Mouse (Mus musculus): Measurements from ENCODE around the gene Gm13695. TPM values are rescaled to one million over a fixed set of nuclear protein-coding genes. Genes with fewer than 3 reads are reported as not detected.
A peak's percentile ranks its signal among the peaks of the same experiment; 100 is the strongest.
"Not testable (repeated sequence)": the region's sequence is repeated elsewhere in the genome, so short reads cannot be mapped to it uniquely, and the experiment has no call there.

The Gm13695 gene
- total and polyA plus RNA-seq, 2 experiments from 2014 or later: not detected

DNA sequence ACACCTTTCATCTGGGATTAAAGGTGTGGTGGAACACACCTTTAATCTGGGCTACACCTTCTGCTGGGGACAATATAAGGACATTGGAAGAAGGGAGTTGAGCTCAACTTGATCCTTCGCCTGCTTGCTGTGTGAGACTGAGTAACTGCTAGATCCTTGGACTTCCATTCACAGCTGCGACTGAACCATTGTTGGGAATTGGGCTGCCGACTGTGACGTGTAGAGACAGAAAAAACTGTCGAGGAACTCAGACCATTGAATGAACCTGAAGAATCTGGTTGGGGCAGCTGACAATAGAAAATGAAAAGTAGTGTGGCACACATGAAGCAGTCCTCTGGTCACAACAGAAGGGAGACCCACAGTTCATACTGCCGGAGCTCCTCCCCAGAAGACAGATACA, 11.5 kb downstream of the Gm13695 start, which contains the start of gene Gm13694:
Gene Gm13694 (plus strand): TSS at position 301 of the 400 bp plus-strand sequence.
- not testable (repeated sequence) for H3K27ac ChIP-seq (ENCODE audit: low read depth, low read length); H3K4me1 ChIP-seq (ENCODE audit: insufficient read depth, low read length); DNase-seq (ENCODE audit: low spot score); H3K4me3 ChIP-seq (ENCODE audit: low read depth, low read length); H3K36me3 ChIP-seq (ENCODE audit: insufficient read depth, low read length); H3K27me3 ChIP-seq (ENCODE audit: insufficient read depth, low read length); H3K9ac ChIP-seq (replicated peaks; ENCODE audit: low read length, poor library complexity, severe bottlenecking); H3K9me3 ChIP-seq (ENCODE audit: low read length); H3K4me2 ChIP-seq (ENCODE audit: low read depth, low read length, poor library complexity, severe bottlenecking); ATAC-seq (ENCODE audit: low FRiP score)
- no CpG with 5 or more reads among the region's 6 CpGs for WGBS

DNA sequence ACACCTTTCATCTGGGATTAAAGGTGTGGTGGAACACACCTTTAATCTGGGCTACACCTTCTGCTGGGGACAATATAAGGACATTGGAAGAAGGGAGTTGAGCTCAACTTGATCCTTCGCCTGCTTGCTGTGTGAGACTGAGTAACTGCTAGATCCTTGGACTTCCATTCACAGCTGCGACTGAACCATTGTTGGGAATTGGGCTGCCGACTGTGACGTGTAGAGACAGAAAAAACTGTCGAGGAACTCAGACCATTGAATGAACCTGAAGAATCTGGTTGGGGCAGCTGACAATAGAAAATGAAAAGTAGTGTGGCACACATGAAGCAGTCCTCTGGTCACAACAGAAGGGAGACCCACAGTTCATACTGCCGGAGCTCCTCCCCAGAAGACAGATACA, 17.3 kb downstream of the Gm13695 start, which contains the start of gene Gm13697:
Gene Gm13697 (plus strand): TSS at position 301 of the 400 bp plus-strand sequence.
- no CpG with 5 or more reads among the region's 6 CpGs for WGBS
- not testable (repeated sequence) for ATAC-seq (ENCODE audit: low FRiP score); H3K9ac ChIP-seq (replicated peaks; ENCODE audit: low read length, poor library complexity, severe bottlenecking); H3K4me1 ChIP-seq (ENCODE audit: insufficient read depth, low read length); H3K36me3 ChIP-seq (ENCODE audit: insufficient read depth, low read length); DNase-seq (ENCODE audit: low spot score); H3K4me3 ChIP-seq (ENCODE audit: low read depth, low read length); H3K27me3 ChIP-seq (ENCODE audit: insufficient read depth, low read length); H3K27ac ChIP-seq (ENCODE audit: low read depth, low read length); H3K9me3 ChIP-seq (ENCODE audit: low read length); H3K4me2 ChIP-seq (ENCODE audit: low read depth, low read length, poor library complexity, severe bottlenecking)

DNA sequence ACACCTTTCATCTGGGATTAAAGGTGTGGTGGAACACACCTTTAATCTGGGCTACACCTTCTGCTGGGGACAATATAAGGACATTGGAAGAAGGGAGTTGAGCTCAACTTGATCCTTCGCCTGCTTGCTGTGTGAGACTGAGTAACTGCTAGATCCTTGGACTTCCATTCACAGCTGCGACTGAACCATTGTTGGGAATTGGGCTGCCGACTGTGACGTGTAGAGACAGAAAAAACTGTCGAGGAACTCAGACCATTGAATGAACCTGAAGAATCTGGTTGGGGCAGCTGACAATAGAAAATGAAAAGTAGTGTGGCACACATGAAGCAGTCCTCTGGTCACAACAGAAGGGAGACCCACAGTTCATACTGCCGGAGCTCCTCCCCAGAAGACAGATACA, 23.1 kb downstream of the Gm13695 start, which contains the start of gene Gm13691:
Gene Gm13691 (plus strand): TSS at position 301 of the 400 bp plus-strand sequence.
- H3K4me2 ChIP-seq (ENCODE audit: low read depth, low read length, poor library complexity, severe bottlenecking); ATAC-seq (ENCODE audit: low FRiP score); H3K9me3 ChIP-seq (ENCODE audit: low read length); H3K27me3 ChIP-seq (ENCODE audit: insufficient read depth, low read length); H3K9ac ChIP-seq (replicated peaks; ENCODE audit: low read length, poor library complexity, severe bottlenecking); H3K27ac ChIP-seq (ENCODE audit: low read depth, low read length); DNase-seq (ENCODE audit: low spot score); H3K4me1 ChIP-seq (ENCODE audit: insufficient read depth, low read length); H3K4me3 ChIP-seq (ENCODE audit: low read depth, low read length); H3K36me3 ChIP-seq (ENCODE audit: insufficient read depth, low read length): not testable (repeated sequence)
- no CpG with 5 or more reads among the region's 6 CpGs for WGBS

DNA sequence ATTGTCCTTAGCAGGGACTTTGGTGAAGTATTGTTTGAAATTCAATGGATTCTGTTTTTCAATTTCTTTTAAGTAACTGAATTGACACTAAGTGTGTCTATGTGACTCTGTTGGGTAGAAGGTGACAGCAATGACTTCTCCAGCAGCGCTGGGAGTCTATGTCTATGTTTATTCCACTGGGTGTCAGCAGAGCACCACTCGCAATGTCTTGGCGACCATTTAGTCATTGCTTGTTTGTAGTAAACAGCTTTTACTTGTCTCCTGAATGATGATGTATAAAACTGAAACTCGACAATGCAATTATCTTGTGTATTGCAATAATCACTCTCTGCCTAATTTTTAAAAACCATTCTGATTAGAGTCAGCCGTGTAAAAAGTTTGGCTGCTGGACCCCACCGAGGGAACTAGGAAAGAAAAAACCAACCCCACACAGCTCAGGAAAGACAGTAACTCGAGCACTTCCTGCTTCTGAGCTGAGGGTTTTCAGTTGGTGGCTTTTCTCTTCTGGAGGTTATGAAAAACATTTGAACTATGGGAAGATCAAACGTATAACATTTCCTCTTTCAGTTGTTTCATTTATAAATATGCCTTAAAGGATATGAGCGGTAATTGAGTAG, 26.6 kb downstream of the Gm13695 start:
- not testable (repeated sequence) for H3K9ac ChIP-seq (replicated peaks; ENCODE audit: low read length, poor library complexity, severe bottlenecking); H3K4me1 ChIP-seq (ENCODE audit: insufficient read depth, low read length); H3K9me3 ChIP-seq (ENCODE audit: low read length); H3K4me3 ChIP-seq (ENCODE audit: low read depth, low read length); H3K36me3 ChIP-seq (ENCODE audit: insufficient read depth, low read length); H3K4me2 ChIP-seq (ENCODE audit: low read depth, low read length, poor library complexity, severe bottlenecking); H3K27me3 ChIP-seq (ENCODE audit: insufficient read depth, low read length); H3K27ac ChIP-seq (ENCODE audit: low read depth, low read length); DNase-seq (ENCODE audit: low spot score); ATAC-seq (ENCODE audit: low FRiP score)
- WGBS: 73% methylated on average over 6 of the region's 9 CpGs

DNA sequence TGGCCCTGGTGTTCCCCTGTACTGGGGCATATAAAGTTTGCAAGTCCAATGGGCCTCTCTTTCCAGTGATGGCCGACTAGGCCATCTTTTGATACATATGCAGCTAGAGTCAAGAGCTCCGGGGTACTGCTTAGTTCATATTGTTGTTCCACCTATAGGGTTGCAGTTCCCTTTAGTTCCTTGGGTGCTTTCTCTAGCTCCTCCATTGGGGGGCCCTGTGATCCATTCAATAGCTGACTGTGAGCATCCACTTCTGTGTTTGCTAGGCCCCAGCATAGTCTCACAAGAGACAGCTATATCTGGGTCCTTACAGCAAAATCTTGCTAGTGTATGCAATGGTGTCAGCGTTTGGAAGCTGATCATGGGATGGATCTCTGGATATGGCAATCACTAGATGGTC, 27.4 kb downstream of the Gm13695 start:
- H3K9ac ChIP-seq (replicated peaks; ENCODE audit: low read length, poor library complexity, severe bottlenecking); H3K36me3 ChIP-seq (ENCODE audit: insufficient read depth, low read length); H3K9me3 ChIP-seq (ENCODE audit: low read length); H3K27me3 ChIP-seq (ENCODE audit: insufficient read depth, low read length); H3K27ac ChIP-seq (ENCODE audit: low read depth, low read length); H3K4me1 ChIP-seq (ENCODE audit: insufficient read depth, low read length); H3K4me3 ChIP-seq (ENCODE audit: low read depth, low read length); ATAC-seq (ENCODE audit: low FRiP score); H3K4me2 ChIP-seq (ENCODE audit: low read depth, low read length, poor library complexity, severe bottlenecking); DNase-seq (ENCODE audit: low spot score): not testable (repeated sequence)
- WGBS: no CpG with 5 or more reads among the region's 3 CpGs

DNA sequence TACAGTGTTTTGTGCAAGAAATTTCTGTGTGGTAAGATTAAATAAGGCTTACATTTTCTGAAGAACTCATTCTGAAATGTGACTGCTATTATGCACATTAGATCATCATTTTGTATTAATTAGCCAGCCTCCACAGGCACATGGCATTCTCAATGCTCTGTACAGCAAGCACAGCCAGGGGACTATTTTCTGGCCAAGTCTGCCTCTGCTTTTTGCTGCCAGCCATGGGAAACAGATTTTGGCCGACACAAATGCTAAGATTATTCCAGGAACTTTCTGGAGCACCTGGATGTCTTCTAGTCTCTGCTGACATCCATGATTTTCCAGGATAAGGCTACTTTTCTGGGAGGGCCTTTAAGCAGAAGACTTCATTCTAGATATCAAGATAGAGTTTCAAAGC, 41.8 kb downstream of the Gm13695 start:
- no peak overlapping the region for H3K9ac ChIP-seq (replicated peaks; ENCODE audit: low read length, poor library complexity, severe bottlenecking)
- ATAC-seq (ENCODE audit: low FRiP score): no peak
- no peak for TF ChIP-seq CTCF (IDR thresholded peaks at IDR 0.05)
- no peak overlapping the region for H3K4me2 ChIP-seq (ENCODE audit: low read depth, low read length, poor library complexity, severe bottlenecking)
- no peak overlapping the region for H3K4me3 ChIP-seq (ENCODE audit: low read depth, low read length)
- 60% methylated on average over 1 of the region's 1 CpGs for WGBS
- DNase-seq (ENCODE audit: low spot score): peak; percentile 52
- no peaks in the 10 kb centered on the region for H3K36me3 ChIP-seq (ENCODE audit: insufficient read depth, low read length)
- no peaks in the 10 kb centered on the region for H3K4me1 ChIP-seq (ENCODE audit: insufficient read depth, low read length)
- no peaks in the 10 kb centered on the region for H3K27me3 ChIP-seq (ENCODE audit: insufficient read depth, low read length)
- H3K27ac ChIP-seq (ENCODE audit: low read depth, low read length): no peak overlapping the region
- no peaks in the 10 kb centered on the region for H3K9me3 ChIP-seq (ENCODE audit: low read length)

Measured in midbrain, postnatal 0 days (tissue).